Mouse (Mus musculus): Measurements from ENCODE around the gene Cd68.

- TF ChIP-seq CTCF (IDR thresholded peaks at IDR 0.05; ENCODE audit: low read depth, low read length) (no peak), TAL1 (conservative IDR thresholded peaks at IDR 0.05; ENCODE audit: low read depth, low read length) (no peak), GATA2 (IDR thresholded peaks at IDR 0.05; ENCODE audit: borderline replicate concordance, low read depth, low read length) (no peak), GATA1 (IDR thresholded peaks at IDR 0.05; ENCODE audit: borderline replicate concordance, low read length) (no peak)
These were observed 42.8 kb upstream of the Cd68 start for GRCm38 (mm10) chr11:69708614-69709265.

Data from G1E (cell line).